Mouse (Mus musculus): ENCODE measurements around the gene Krt87. TPM values are rescaled to one million over a fixed set of nuclear protein-coding genes. Genes with fewer than 3 reads are reported as not detected.

Gene Krt87
- polyA plus RNA-seq, 1 experiment from 2014 or later, result 0.16 TPM

- H3K4me3 ChIP-seq (ENCODE audit: low read depth, low read length), result no peak overlapping the region
- no peaks in the 10 kb centered on the region for H3K27me3 ChIP-seq (replicated peaks; ENCODE audit: control insufficient read depth, insufficient read depth, low read length)
- no peaks in the 10 kb centered on the region; the same call in 1 of the 2 replicates for H3K4me1 ChIP-seq (replicated peaks; ENCODE audit: control insufficient read depth, insufficient read depth, low read length)
- 59% methylated on average over 7 of the region's 7 CpGs for WGBS
- 0 out of 2 replicates have a peak, but pooled peaks cover 6% of the 10 kb centered on the region for H3K36me3 ChIP-seq (ENCODE audit: control insufficient read depth, insufficient read depth)
- ATAC-seq, result no peak
- no peak overlapping the region for H3K4me2 ChIP-seq (replicated peaks; ENCODE audit: low read depth)
- no peak for TF ChIP-seq CTCF (IDR thresholded peaks at IDR 0.05; ENCODE audit: low read depth)
- no peak overlapping the region for H3K9ac ChIP-seq (ENCODE audit: low read depth, low read length)
- H3K27ac ChIP-seq (ENCODE audit: low read depth, low read length), result no peak overlapping the region
- no peaks in the 10 kb centered on the region for H3K9me3 ChIP-seq (ENCODE audit: control insufficient read depth)
These were observed 42.1 kb downstream of the Krt87 start for GRCm38 (mm10) chr15:101396466-101396865.

DNA sequence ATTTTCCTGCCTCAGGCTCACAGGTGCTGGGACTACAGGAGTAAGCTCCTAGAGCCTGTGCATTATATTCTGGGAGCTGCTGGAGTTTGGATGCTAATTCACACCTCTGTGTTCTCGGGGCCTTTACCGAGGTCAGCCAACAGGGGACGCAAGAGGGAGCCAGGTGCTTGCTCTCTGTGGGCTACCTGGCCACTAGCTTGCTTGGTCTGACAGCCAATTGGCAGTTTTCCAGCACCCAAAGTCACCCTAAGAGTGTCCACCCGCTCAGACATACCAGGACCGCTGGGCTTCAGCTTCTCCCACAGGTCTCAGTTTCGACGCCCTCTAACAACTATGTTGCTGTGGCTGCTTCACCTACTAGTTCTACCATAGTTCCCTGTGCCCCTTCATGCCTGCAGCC lies 43.7 kb downstream of the Krt87 start:
- H3K36me3 ChIP-seq (ENCODE audit: control insufficient read depth, insufficient read depth), result 0 out of 2 replicates have a peak, but pooled peaks cover 6% of the 10 kb centered on the region
- no peaks in the 10 kb centered on the region for H3K9me3 ChIP-seq (ENCODE audit: control insufficient read depth)
- no peak for ATAC-seq
- no peaks in the 10 kb centered on the region for H3K27me3 ChIP-seq (replicated peaks; ENCODE audit: control insufficient read depth, insufficient read depth, low read length)
- H3K4me3 ChIP-seq (ENCODE audit: low read depth, low read length), result no peak overlapping the region
- no peaks in the 10 kb centered on the region; the same call in 1 of the 2 replicates for H3K4me1 ChIP-seq (replicated peaks; ENCODE audit: control insufficient read depth, insufficient read depth, low read length)
- no peak overlapping the region for H3K27ac ChIP-seq (ENCODE audit: low read depth, low read length)
- TF ChIP-seq CTCF (IDR thresholded peaks at IDR 0.05; ENCODE audit: low read depth), result peak; percentile 56
- no peak overlapping the region for H3K9ac ChIP-seq (ENCODE audit: low read depth, low read length)
- H3K4me2 ChIP-seq (replicated peaks; ENCODE audit: low read depth), result no peak overlapping the region
- WGBS, result 65% methylated on average over 7 of the region's 7 CpGs

- H3K4me2 ChIP-seq (replicated peaks; ENCODE audit: low read depth), result no peak overlapping the region
- no peak overlapping the region for H3K9ac ChIP-seq (ENCODE audit: low read depth, low read length)
- H3K4me3 ChIP-seq (ENCODE audit: low read depth, low read length), result no peak overlapping the region
- H3K36me3 ChIP-seq (ENCODE audit: control insufficient read depth, insufficient read depth), result 0 out of 2 replicates have a peak, but pooled peaks cover 6% of the 10 kb centered on the region
- 82% methylated on average over 5 of the region's 5 CpGs for WGBS
- no peak overlapping the region for H3K27ac ChIP-seq (ENCODE audit: low read depth, low read length)
- ATAC-seq, result no peak
- no peaks in the 10 kb centered on the region for H3K27me3 ChIP-seq (replicated peaks; ENCODE audit: control insufficient read depth, insufficient read depth, low read length)
- H3K4me1 ChIP-seq (replicated peaks; ENCODE audit: control insufficient read depth, insufficient read depth, low read length), result no peaks in the 10 kb centered on the region; the same call in 1 of the 2 replicates
- H3K9me3 ChIP-seq (ENCODE audit: control insufficient read depth), result no peaks in the 10 kb centered on the region
- no peak for TF ChIP-seq CTCF (IDR thresholded peaks at IDR 0.05; ENCODE audit: low read depth)
These were observed 46.4 kb downstream of the Krt87 start for GRCm38 (mm10) chr15:101392251-101392650.

GRCm38 (mm10) chr15:101390203-101390602 lies 48.4 kb downstream of the Krt87 start:
- WGBS, result 88% methylated on average over 5 of the region's 5 CpGs
- no peak overlapping the region for H3K9ac ChIP-seq (ENCODE audit: low read depth, low read length)
- H3K27ac ChIP-seq (ENCODE audit: low read depth, low read length), result no peak overlapping the region
- no peaks in the 10 kb centered on the region for H3K9me3 ChIP-seq (ENCODE audit: control insufficient read depth)
- no peaks in the 10 kb centered on the region for H3K4me1 ChIP-seq (replicated peaks; ENCODE audit: control insufficient read depth, insufficient read depth, low read length)
- no peak overlapping the region for H3K4me2 ChIP-seq (replicated peaks; ENCODE audit: low read depth)
- no peaks in the 10 kb centered on the region for H3K27me3 ChIP-seq (replicated peaks; ENCODE audit: control insufficient read depth, insufficient read depth, low read length)
- no peak for ATAC-seq
- no peak overlapping the region for H3K4me3 ChIP-seq (ENCODE audit: low read depth, low read length)
- TF ChIP-seq CTCF (IDR thresholded peaks at IDR 0.05; ENCODE audit: low read depth), result no peak
- no peaks in the 10 kb centered on the region for H3K36me3 ChIP-seq (ENCODE audit: control insufficient read depth, insufficient read depth)

- Histone ChIP-seq H3K36me3 (ENCODE audit: control insufficient read depth, insufficient read depth) (no peaks in the 10 kb centered on the region), H3K4me2 (replicated peaks; ENCODE audit: low read depth) (no peak overlapping the region), H3K4me1 (replicated peaks; ENCODE audit: control insufficient read depth, insufficient read depth, low read length) (no peaks in the 10 kb centered on the region), H3K27ac (ENCODE audit: low read depth, low read length) (no peak overlapping the region), H3K9me3 (ENCODE audit: control insufficient read depth) (no peaks in the 10 kb centered on the region), H3K4me3 (ENCODE audit: low read depth, low read length) (no peak overlapping the region), H3K27me3 (replicated peaks; ENCODE audit: control insufficient read depth, insufficient read depth, low read length) (no peaks in the 10 kb centered on the region), H3K9ac (ENCODE audit: low read depth, low read length) (no peak overlapping the region)
- ATAC-seq, result no peak
- peak; percentile 66 for TF ChIP-seq CTCF (IDR thresholded peaks at IDR 0.05; ENCODE audit: low read depth)
- WGBS, result 33% methylated on average over 5 of the region's 5 CpGs
These were observed 50.5 kb downstream of the Krt87 start for GRCm38 (mm10) chr15:101388034-101388541.

DNA sequence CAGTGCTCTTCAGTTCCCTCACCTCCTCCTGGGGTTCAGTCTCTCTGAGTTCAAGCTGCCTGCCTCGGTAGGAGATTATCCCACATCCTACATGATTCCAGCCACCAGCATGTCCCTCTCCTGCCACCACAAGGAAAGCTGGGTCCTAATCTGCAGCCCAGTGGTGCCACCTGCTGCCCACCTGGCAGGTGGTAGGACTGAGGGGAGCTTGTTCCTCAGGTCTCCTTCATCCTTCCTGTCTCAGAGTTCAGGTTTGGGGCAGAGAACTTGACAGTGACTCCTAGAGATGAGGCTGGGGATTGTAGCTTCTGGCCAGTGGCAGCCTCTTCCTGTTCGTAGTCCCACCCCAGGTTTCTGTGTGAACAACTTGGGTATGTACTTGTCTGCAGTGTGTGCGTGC lies 51.4 kb downstream of the Krt87 start:
- Histone ChIP-seq H3K27me3 (replicated peaks; ENCODE audit: control insufficient read depth, insufficient read depth, low read length) (no peaks in the 10 kb centered on the region), H3K9me3 (ENCODE audit: control insufficient read depth) (no peaks in the 10 kb centered on the region), H3K36me3 (ENCODE audit: control insufficient read depth, insufficient read depth) (no peaks in the 10 kb centered on the region), H3K4me2 (replicated peaks; ENCODE audit: low read depth) (no peak overlapping the region), H3K9ac (ENCODE audit: low read depth, low read length) (no peak overlapping the region), H3K4me3 (ENCODE audit: low read depth, low read length) (no peak overlapping the region), H3K4me1 (replicated peaks; ENCODE audit: control insufficient read depth, insufficient read depth, low read length) (no peaks in the 10 kb centered on the region), H3K27ac (ENCODE audit: low read depth, low read length) (no peak overlapping the region)
- no peak for ATAC-seq
- WGBS, result 52% methylated on average over 3 of the region's 3 CpGs
- TF ChIP-seq CTCF (IDR thresholded peaks at IDR 0.05; ENCODE audit: low read depth), result peak; percentile 81

Data from intestine, postnatal 0 days (tissue).